8 mouse cellular contexts compared by ENCODE assay signal in the genomic region with DNA sequence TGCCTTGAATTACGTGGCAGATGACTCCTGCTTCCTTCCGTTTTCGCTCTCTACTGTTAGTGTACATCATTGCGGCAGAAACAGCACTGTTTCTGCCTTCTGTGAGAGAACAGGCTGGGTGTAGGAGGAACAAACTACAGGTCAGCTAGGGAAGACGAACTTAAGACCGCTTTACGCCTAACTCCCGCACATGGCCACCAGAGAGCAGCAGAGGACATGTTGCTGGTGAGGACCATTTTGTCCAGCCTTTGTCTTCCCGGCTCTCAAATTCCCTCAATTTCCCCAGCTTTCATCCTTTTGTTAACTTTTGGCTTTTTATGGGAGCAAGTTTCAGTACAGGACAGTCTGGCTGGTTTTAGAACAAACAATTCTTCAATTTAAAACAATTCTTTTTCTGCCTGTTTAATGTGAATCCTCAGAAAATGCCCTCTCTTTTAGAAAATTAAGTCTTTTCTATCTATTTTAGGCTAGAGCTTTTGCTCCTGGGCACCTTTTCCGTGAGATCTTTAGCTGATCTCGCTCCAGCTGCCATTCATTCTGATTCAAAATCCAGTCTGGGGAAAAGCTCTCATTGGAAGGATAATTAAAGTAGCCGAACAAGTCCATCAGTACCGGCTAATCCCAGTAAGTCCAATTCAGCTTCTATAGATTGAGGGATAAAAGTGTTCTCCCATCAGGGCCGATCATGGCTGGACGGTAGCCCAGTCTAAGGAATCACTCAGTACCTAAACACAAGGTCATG.
A peak's percentile ranks its signal among the peaks of the same experiment; 100 is the strongest.
DNase-seq lines count a peak whose midpoint lies in the region; ATAC-seq and TF ChIP-seq lines count a peak whose summit lies in the region.
"Had no signal": no experiment of that assay in that cellular context is flagged by ENCODE, and none has a peak within 500 bp of the region (broad histone marks: within the 10 kb centered on the region; RNA-seq: fewer than 3 reads in every experiment).

No protein-coding gene starts in this region.

- no peaks in the 10 kb centered on the region for H3K36me3 ChIP-seq in ES-E14 (ENCODE audit: control insufficient read depth, insufficient read depth, low read length, poor library complexity, severe bottlenecking)
- no peaks in the 10 kb centered on the region for H3K36me3 ChIP-seq in midbrain, embryonic 11.5 days (ENCODE audit: control insufficient read depth, insufficient read depth, low read length)
- H3K36me3 ChIP-seq: lung, embryonic 15.5 days had no signal

- peak; percentile 81 for DNase-seq in ES-E14 (ENCODE audit: low read depth, low spot score)
- DNase-seq in adrenal gland, postnatal 14 days = peak; percentile 84
- DNase-seq in embryo, embryonic 11.5 days (ENCODE audit: low read depth, low spot score) = peak; percentile 86
- peak; percentile 84 to 91 for DNase-seq in heart, postnatal 10 days
- DNase-seq in left cerebral cortex, adult 11 months (ENCODE audit: low spot score) = peak; percentile 72
- peak; percentile 99 for DNase-seq in midbrain, embryonic 11.5 days (ENCODE audit: low spot score, missing footprints)
- peak; percentile 4 for DNase-seq in spleen, adult 12 weeks (ENCODE audit: low spot score)

- H3K9me3 ChIP-seq in ES-E14 (ENCODE audit: control insufficient read depth, insufficient read depth, low read depth, low read length) = no peaks in the 10 kb centered on the region
- H3K9me3 ChIP-seq in midbrain, embryonic 11.5 days (ENCODE audit: control insufficient read depth, low read length) = no peaks in the 10 kb centered on the region
- H3K9me3 ChIP-seq: lung, embryonic 15.5 days had no signal

- H3K4me2 ChIP-seq in midbrain, embryonic 11.5 days = no peak overlapping the region
- H3K4me2 ChIP-seq: lung, embryonic 15.5 days had no signal

- no peaks in the 10 kb centered on the region for H3K27me3 ChIP-seq in midbrain, embryonic 11.5 days (ENCODE audit: control insufficient read depth, insufficient read depth, low read length)
- H3K27me3 ChIP-seq: lung, embryonic 15.5 days had no signal

- no peak overlapping the region for H3K4me3 ChIP-seq in ES-E14 (ENCODE audit: insufficient read depth in 1 of 2, low read depth in 1 of 2, low read length in 2 of 2, poor library complexity in 1 of 2, severe bottlenecking in 1 of 2)
- H3K4me3 ChIP-seq in midbrain, embryonic 11.5 days (ENCODE audit: low read depth, low read length) = no peak overlapping the region
- H3K4me3 ChIP-seq: lung, embryonic 15.5 days had no signal

- in situ Hi-C loops in ES-E14 (cut with MboI; ENCODE audit: low sequenced_read_pairs in 2 of 2, unreplicated experiment in 2 of 2) = no loop called here

- no peaks in the 10 kb centered on the region for H3K4me1 ChIP-seq in ES-E14 (ENCODE audit: control insufficient read depth in 2 of 2, insufficient read depth in 2 of 2, low read length in 2 of 2, poor library complexity in 1 of 2)
- H3K4me1 ChIP-seq in midbrain, embryonic 11.5 days (ENCODE audit: control insufficient read depth, insufficient read depth, low read length) = peaks cover 8% of the 10 kb centered on the region
- H3K4me1 ChIP-seq: lung, embryonic 15.5 days had no signal

- H3K27ac ChIP-seq in ES-E14 (ENCODE audit: insufficient read depth, low read depth, low read length, poor library complexity, severe bottlenecking) = no peak overlapping the region
- no peak overlapping the region; the same call in 1 of the 2 replicates for H3K27ac ChIP-seq in midbrain, embryonic 11.5 days (ENCODE audit: low read depth, low read length)
- H3K27ac ChIP-seq: lung, embryonic 15.5 days had no signal

- no peak for ATAC-seq in midbrain, embryonic 11.5 days (ENCODE audit: low FRiP score)

- intact Hi-C loops in heart, postnatal 10 days (cut with DNase I) = loop anchor here (1.0 to 10.0 kb wide), 7 partner anchors 150 to 792 kb away; partner anchors contain the start of gene Tox3

- no peak overlapping the region for H3K9ac ChIP-seq in ES-E14 (ENCODE audit: insufficient read depth, low read depth, low read length, poor library complexity, severe bottlenecking)
- H3K9ac ChIP-seq in midbrain, embryonic 11.5 days (ENCODE audit: low read length) = peak overlapping the region; percentile 31; the same call in 1 of the 2 replicates
- H3K9ac ChIP-seq: lung, embryonic 15.5 days had no signal

- 27% methylated on average over 15 of the region's 15 CpGs for WGBS in midbrain, embryonic 11.5 days

TF ChIP-seq in ES-E14, 5 proteins besides CTCF, POLR2A, EP300 and RAD21:
- TF ChIP-seq HCFC1 (IDR thresholded peaks at IDR 0.05; ENCODE audit: borderline replicate concordance, insufficient read depth, low read length) (no peak), MAFK (IDR thresholded peaks at IDR 0.05; ENCODE audit: insufficient read depth, low read depth, low read length) (no peak), CHD2 (IDR thresholded peaks at IDR 0.05; ENCODE audit: low read depth, low read length) (no peak), ZNF384 (IDR thresholded peaks at IDR 0.05; ENCODE audit: low read depth, low read length) (no peak), ZC3H11A (IDR thresholded peaks at IDR 0.05; ENCODE audit: borderline replicate concordance, low read depth, low read length) (peak; percentile 94; the same call in 1 of the 2 replicates)

Comparison
In these comparisons a context has a peak if more than half of its experiments do, and no peak if none do; other contexts are left out.
1. DNase-seq: peak in every context shown above with its lines; median percentile 99 in midbrain, embryonic 11.5 days; 88 in heart, postnatal 10 days; 86 in embryo, embryonic 11.5 days; 84 in adrenal gland, postnatal 14 days; 81 in ES-E14; 72 in left cerebral cortex, adult 11 months; 4 in spleen, adult 12 weeks.